Mouse (Mus musculus): ENCODE results near the gene Cadm2.
A peak's percentile ranks its signal among the peaks of the same experiment; 100 is the strongest.

Cadm2 gene

DNA sequence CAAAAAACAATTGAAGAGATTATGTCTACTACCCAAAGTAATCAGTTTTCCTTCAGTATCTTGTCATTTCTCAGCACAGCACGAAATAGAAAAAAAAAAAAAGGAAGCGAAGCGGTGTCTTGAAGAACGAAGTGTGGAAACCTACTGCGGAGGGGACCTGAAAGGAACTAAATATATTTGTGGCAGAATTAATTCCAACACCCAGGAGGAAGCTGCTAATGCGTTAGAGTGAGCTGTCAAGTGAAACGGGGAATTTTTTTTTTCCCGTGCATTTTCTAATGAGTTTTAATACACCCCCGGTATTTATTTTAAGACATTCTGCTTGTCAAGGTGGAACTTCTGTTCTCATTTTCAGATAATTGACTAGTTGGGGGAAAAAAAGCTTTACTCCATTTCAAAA lies 111.6 kb downstream of the Cadm2 start:
- no peak for DNase-seq (ENCODE audit: low spot score in 2 of 2)

- no peak for DNase-seq (ENCODE audit: low spot score in 2 of 2)
Measured at GRCm38 (mm10) chr16:67482542-67482941, 138.2 kb downstream of the Cadm2 start.

GRCm38 (mm10) chr16:67467041-67467440 lies 153.7 kb downstream of the Cadm2 start:
- no peak for DNase-seq (ENCODE audit: low spot score in 2 of 2)

GRCm38 (mm10) chr16:67436301-67436700 lies 184.4 kb downstream of the Cadm2 start:
- no peak for DNase-seq (ENCODE audit: low spot score in 2 of 2)

DNA sequence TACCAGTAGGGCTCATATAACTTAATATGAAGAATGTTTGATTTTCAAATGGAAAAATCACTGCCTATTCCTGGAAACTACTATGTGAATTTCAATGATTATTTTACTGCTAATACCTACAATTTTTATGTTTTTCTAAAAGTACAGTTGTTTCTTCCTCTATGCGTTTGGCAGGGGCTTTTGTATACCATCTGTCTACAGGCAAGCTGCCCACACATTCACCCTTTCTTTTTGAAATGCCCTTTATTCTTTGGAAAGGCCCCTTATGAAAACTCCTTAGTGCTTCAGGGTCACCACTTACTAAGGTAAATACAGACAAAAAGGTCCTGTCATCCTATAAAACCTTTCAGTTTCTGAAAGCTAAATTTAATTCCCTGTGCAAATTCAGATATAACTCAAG lies 195.3 kb downstream of the Cadm2 start:
- no peak for DNase-seq (ENCODE audit: low spot score in 2 of 2)

GRCm38 (mm10) chr16:67410926-67411325 lies 209.8 kb downstream of the Cadm2 start:
- DNase-seq (ENCODE audit: low spot score in 2 of 2), result no peak

DNA sequence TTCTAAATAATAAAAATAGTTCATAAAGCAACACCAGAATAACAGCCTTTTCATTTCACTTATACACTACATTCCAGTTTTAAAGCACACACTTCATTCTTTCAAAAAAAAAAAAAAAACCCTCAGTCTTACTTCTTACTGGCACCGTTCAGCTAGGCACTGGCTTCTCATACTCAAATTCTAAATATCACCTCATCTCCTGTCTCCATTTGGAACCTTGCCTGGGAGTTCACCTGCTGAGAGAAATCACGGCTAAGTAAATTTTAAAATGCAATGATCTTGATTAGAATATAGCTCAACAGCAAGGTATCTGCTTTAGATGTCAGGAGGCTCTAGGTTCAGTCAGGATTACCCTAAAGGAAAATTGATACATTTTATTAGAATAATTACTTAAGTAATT lies 210.2 kb downstream of the Cadm2 start:
- no peak for DNase-seq (ENCODE audit: low spot score in 2 of 2)

DNA sequence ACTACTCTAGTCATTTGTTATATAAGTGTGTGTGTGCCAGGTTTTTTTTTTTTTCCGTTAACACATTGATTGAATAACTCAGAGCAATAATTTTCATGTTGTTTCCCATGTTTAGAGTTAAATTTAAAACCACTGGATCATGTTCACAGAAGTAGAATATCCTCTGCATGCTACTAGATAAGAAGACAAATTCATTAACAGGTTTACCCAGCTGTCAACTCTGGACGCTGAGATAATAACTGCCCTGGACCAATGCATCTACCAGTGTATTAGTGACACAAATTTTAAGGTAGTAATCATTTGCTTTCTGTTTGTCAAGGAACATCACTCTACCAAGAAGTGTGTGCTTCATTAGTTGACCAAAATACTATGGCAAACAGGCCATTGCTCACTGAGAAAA lies 253.0 kb downstream of the Cadm2 start:
- DNase-seq (ENCODE audit: low spot score in 2 of 2), result no peak

GRCm38 (mm10) chr16:67348011-67348410 lies 272.7 kb downstream of the Cadm2 start:
- no peak for DNase-seq (ENCODE audit: low spot score in 2 of 2)

DNA sequence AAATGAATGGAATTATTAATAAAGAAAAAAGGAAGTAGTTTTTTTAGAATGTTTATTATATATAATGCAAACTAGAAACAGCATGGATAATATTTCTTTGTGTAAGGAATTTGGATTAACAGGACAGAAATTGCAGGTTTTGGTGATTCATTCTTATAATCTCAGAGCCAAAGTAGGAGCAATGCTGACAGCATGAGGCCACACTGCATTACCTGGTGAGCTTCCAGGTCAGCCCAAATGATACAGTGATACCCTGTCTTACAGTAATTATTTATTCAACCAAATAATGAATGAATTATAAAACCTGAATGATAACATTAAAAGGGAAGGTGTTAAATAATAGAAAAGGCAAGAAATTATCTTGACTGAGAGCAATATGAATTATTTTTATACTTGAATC lies 273.1 kb downstream of the Cadm2 start:
- DNase-seq (ENCODE audit: low spot score in 2 of 2), result no peak

DNA sequence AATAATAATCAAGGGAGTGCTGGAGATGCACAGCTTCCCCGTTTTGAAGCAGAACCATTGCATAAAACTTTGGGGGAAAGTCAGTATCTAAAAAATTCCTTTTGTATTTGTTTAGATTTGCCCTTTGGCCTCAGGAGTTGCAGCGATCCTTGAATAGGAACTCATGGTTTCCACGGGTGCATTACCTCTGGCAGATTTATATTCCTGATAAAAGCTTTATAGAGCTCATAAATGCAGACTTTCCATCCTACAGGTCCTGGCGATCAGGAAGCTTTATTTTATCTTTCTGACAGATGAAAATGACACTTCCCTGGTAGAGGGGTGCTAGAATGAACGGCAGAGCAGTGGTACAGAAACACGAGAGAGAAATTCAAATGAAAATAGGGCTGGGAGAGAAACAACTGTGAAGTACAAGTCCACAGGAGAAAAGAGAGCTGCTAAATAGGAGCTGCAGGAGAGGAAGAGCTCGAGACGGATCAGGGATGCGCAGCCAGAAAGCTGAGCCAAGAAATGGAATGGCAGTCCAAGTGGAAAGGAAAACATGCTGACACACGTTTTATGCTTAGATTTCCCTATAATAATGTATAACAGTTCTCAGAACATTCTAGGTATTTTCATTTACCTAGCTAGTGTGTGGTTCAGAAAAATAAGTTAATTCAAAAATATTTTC lies 274.0 kb downstream of the Cadm2 start:
- no peak for DNase-seq (ENCODE audit: low spot score in 2 of 2)

DNA sequence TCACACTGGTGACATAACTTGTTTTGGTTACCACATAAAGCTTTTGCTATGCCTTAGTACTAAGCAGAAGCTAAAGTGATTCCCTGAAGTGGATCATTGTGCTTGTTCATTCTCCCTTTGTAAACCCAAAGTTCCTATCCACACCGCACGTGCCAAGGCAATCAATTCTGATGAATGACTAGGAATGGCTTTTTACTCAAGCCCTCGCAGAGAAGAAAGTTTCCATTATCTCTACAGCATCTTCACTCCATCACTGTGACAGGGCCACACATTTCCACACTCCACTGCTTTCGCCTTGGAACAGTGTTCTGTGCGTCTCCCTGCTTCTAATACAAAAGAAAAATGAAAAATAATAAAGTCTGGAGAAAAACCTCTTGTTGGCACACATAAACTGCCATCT lies 276.5 kb downstream of the Cadm2 start:
- DNase-seq (ENCODE audit: low spot score in 2 of 2), result no peak

DNA sequence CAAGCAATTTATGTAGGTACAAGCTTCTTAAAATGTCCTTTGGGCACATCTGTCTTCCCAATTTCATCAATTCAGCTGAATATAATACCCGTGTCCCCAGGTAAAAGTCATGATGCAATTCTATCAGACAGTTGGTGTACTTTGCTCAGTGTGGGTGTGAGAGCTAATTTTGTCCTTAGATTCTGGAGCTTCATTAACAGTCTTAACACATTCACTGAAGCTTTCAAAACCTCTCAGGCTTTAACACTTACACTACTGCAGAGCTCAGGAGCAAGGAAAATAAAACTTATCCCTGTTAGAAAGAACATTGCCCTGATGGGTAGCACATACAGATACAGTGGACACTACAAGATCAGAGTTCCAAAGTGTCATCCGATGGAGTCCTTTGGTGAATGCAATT lies 309.7 kb downstream of the Cadm2 start:
- DNase-seq (ENCODE audit: low spot score in 2 of 2), result peak in 1 of 2 experiments; percentile 30

GRCm38 (mm10) chr16:67284664-67285063 lies 336.0 kb downstream of the Cadm2 start:
- no peak for DNase-seq (ENCODE audit: low spot score in 2 of 2)

GRCm38 (mm10) chr16:67243598-67243997 lies 377.1 kb downstream of the Cadm2 start:
- no peak for DNase-seq (ENCODE audit: low spot score in 2 of 2)

DNA sequence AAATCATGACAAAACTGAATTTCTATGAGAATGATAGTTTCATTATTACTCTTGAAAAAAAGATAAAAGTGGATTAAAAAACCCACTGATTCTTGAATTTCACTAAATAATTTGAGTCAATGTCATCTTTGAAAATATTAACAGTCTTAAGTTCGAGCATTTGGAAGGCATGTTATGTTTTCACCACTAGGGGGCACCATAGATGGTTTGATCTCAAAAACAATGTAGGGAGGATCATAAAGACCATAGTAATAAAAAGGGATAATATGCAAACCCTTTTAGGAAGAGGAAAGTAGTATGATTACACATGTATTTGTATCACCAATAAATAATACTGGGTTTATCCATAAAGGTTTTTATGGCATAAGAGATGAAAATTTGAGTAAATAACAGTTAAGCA lies 385.8 kb downstream of the Cadm2 start:
- DNase-seq (ENCODE audit: low spot score in 2 of 2), result no peak

DNA sequence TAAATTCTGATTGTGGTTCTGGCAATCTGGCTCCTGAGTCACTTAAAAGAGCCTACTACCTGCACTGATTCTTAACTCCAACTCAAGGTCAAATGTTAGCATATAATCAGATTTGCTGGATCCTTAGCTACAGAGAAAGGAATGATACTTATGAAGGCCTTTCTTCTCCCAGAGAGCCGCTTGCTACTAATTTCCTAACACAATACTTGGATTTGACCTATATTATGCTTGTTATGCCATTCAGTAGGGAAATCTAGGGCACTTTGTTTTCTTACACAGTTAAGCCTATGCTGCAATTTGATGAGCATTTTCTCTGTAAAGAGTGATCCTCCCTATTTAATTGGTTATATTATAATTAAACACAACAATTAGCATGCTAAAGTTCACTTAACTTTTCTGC lies 394.0 kb downstream of the Cadm2 start:
- DNase-seq (ENCODE audit: low spot score in 2 of 2), result no peak

GRCm38 (mm10) chr16:67203329-67203728 lies 417.4 kb downstream of the Cadm2 start:
- no peak for DNase-seq (ENCODE audit: low spot score in 2 of 2)

- no peak for DNase-seq (ENCODE audit: low spot score in 2 of 2)
Measured at GRCm38 (mm10) chr16:67192852-67193415, 427.8 kb downstream of the Cadm2 start.

DNA sequence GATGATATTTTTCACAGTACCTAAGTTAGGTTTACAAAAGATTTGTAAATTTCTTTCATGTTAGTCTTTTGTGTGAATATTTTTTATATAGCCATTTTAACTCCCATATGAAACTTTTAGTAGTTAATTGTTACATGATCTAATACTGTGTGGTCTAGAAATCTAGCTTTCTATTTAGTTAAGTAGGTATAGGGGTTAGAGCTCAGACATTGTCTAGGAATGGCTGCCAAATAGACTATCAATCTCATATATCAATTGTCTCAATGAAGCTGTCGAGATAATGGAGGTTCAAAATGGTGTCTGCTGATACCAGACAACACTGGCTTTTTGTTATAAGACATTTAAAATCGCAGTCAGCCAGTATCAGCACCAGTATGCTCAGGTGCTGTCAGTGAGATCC lies 428.3 kb downstream of the Cadm2 start:
- DNase-seq (ENCODE audit: low spot score in 2 of 2), result no peak

DNA sequence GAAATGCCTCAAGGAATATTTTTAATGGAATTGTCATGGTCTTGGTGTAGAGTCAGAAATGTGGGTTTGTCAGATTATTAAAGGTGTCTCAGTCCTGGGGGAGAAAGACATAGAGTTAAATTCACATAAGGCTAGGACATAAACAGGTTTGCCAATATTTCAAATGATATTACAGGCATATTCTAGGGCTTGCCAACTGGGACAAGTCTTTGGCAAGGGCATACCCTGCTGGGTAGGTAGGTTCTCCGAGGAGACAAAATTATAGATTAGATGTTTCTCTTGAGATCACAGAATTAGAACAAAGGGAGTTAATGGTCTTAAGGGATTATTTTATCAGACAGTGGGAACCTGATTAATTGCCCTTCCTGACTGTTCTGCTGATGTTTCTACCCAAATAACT lies 434.4 kb downstream of the Cadm2 start:
- DNase-seq (ENCODE audit: low spot score in 2 of 2), result no peak

DNA sequence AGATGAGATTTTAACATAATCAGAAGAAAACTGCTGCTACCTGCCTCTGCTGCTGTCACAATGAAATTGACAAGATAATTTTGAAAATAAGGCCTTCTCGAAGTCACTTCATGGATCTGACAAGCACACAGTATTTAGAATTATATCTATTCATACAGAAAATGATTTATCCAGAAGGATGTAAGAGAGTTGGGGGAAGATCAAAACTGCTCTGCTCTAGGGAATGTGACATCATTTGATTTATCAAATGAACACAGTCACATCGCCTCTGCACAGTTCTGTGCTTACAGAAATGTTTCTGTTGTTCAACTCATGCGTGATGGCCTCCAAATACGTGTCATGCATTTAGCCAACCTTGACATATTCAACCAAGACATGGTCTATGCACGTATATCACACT lies 437.8 kb downstream of the Cadm2 start:
- DNase-seq (ENCODE audit: low spot score in 2 of 2), result no peak

DNA sequence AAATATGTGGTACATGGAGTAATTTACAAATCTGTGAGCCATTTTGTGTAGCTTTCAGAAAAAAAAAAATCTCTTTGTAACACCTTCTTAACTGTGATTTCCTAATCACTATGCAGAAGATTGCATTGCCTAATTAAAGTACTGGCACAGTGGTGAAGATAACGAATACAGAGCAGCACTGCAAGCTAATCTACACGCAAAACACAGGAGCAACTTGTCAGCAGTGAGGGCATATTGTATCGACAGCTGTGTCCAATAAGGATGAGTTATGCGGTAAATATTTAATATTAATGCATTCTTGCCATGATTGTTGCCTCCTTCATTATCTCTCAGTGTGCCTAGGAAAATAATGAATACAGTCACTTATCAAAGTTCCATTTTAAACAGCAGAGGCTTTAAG lies 445.3 kb downstream of the Cadm2 start:
- DNase-seq (ENCODE audit: low spot score in 2 of 2), result no peak

- DNase-seq (ENCODE audit: low spot score in 2 of 2), result no peak
Measured at GRCm38 (mm10) chr16:67162211-67162790, 458.4 kb downstream of the Cadm2 start.
